Mouse (Mus musculus): ENCODE data around the gene Olfr633. TPM values are rescaled to one million over a fixed set of nuclear protein-coding genes. Genes with fewer than 3 reads are reported as not detected.
"Not testable (repeated sequence)": the region's sequence is repeated elsewhere in the genome, so short reads cannot be mapped to it uniquely, and the experiment has no call there.

Olfr633 gene
- not detected in 2 replicates for polyA plus RNA-seq (2015; fragmentation: Nextera tagmentation; extraction: Ambion mirVana)

GRCm38 (mm10) chr7:103944137-103944536 is at the start of gene Olfr633:
TSS of gene Olfr633 (plus strand) at chr7:103944437.
- H3K27ac ChIP-seq: no peak within 1 kb of the TSS
- ATAC-seq: no peak
- no peak within 1 kb of the TSS for H3K4me3 ChIP-seq
- no peaks in the 10 kb centered on the region for H3K36me3 ChIP-seq (ENCODE audit: poor library complexity, severe bottlenecking)
- no peak within 1 kb of the TSS for H3K9ac ChIP-seq
- no peaks in the 10 kb centered on the region for H3K4me1 ChIP-seq
- H3K4me2 ChIP-seq: no peak within 1 kb of the TSS
- no peaks in the 10 kb centered on the region for H3K9me3 ChIP-seq (replicated peaks)
- H3K27me3 ChIP-seq: no peaks in the 10 kb centered on the region

GRCm38 (mm10) chr7:103903187-103903586 is 41.0 kb upstream of the Olfr633 start, which contains the start of gene Olfr65:
TSS of gene Olfr65 (plus strand) at chr7:103903487.
- Histone ChIP-seq H3K27me3 (no peaks in the 10 kb centered on the region), H3K4me3 (no peak within 1 kb of the TSS), H3K9me3 (replicated peaks) (no peaks in the 10 kb centered on the region), H3K4me2 (no peak within 1 kb of the TSS), H3K4me1 (no peaks in the 10 kb centered on the region), H3K36me3 (ENCODE audit: poor library complexity, severe bottlenecking) (no peaks in the 10 kb centered on the region), H3K27ac (no peak within 1 kb of the TSS), H3K9ac (no peak within 1 kb of the TSS)
- ATAC-seq: no peak
- WGBS: 90% methylated on average over 2 of the region's 2 CpGs

- H3K4me3 ChIP-seq: no peak overlapping the region
- H3K4me1 ChIP-seq: no peaks in the 10 kb centered on the region
- ATAC-seq: no peak
- no peaks in the 10 kb centered on the region for H3K9me3 ChIP-seq (replicated peaks)
- no peaks in the 10 kb centered on the region for H3K27me3 ChIP-seq
- no peak overlapping the region for H3K4me2 ChIP-seq
- no peak overlapping the region for H3K9ac ChIP-seq
- no peak overlapping the region for H3K27ac ChIP-seq
- H3K36me3 ChIP-seq (ENCODE audit: poor library complexity, severe bottlenecking): no peaks in the 10 kb centered on the region
- WGBS: 64% methylated on average over 3 of the region's 3 CpGs
Observed at GRCm38 (mm10) chr7:103910047-103910446, 34.2 kb upstream of the Olfr633 start.

DNA sequence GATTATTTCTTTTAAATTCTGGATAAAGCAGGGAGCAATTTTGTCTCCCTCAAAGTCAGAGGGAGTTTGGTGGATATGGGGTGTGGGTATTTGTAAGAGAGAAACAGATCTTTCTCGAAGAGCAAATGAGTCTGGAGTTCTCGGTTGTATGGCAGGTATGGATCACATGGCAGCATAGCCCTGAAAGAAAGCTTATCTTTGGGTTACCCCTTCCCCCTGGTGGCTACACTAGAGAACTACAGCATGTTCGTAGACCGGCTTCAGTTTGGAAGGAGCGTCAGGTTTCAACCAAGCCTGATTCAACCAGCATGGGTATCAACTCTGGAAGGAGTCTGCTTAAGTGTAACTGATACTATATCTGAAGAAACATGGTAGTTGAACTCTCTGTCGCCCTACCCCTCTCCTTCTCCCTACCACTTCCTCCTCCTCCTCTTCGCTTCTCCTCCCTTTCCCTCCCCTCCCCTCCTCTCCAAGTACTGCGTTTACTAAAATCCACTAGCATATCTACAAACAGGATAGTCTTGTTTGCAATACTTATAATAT is 31.2 kb upstream of the Olfr633 start:
- no peaks in the 10 kb centered on the region for H3K27me3 ChIP-seq
- WGBS: 48% methylated on average over 8 of the region's 8 CpGs
- no peak overlapping the region for H3K27ac ChIP-seq
- H3K9ac ChIP-seq: no peak overlapping the region
- no peak overlapping the region for H3K4me2 ChIP-seq
- no peak for ATAC-seq
- no peaks in the 10 kb centered on the region for H3K9me3 ChIP-seq (replicated peaks)
- H3K36me3 ChIP-seq (ENCODE audit: poor library complexity, severe bottlenecking): no peaks in the 10 kb centered on the region
- H3K4me1 ChIP-seq: no peaks in the 10 kb centered on the region
- H3K4me3 ChIP-seq: no peak overlapping the region

DNA sequence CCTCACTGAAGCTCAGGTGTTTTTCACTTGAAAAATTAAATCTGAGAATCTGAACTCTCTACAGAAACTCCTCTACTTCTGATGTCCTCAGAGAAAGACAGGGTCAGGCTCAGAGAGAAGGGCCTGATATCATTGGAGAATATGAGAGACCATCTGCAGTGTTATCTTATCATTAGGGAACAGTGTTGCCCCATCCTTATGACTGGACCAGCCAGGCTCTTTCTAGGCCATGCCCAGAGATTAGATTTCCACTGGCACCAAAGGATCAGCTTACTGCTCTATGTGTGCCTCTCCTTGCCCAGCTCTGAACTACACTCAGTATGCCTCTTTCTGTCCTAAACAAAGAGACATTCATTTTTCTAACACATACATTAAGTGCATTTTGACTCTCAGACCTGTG is 28.9 kb upstream of the Olfr633 start:
- Histone ChIP-seq H3K4me2 (no peak overlapping the region), H3K36me3 (ENCODE audit: poor library complexity, severe bottlenecking) (no peaks in the 10 kb centered on the region), H3K27me3 (no peaks in the 10 kb centered on the region), H3K9me3 (replicated peaks) (no peaks in the 10 kb centered on the region), H3K9ac (no peak overlapping the region), H3K4me1 (no peaks in the 10 kb centered on the region), H3K4me3 (no peak overlapping the region), H3K27ac (no peak overlapping the region)
- ATAC-seq: no peak

- Histone ChIP-seq H3K27me3 (no peaks in the 10 kb centered on the region), H3K4me2 (no peak within 1 kb of the TSS), H3K4me3 (no peak within 1 kb of the TSS), H3K4me1 (no peaks in the 10 kb centered on the region), H3K27ac (no peak within 1 kb of the TSS), H3K9ac (no peak within 1 kb of the TSS), H3K36me3 (ENCODE audit: poor library complexity, severe bottlenecking) (no peaks in the 10 kb centered on the region), H3K9me3 (replicated peaks) (no peaks in the 10 kb centered on the region)
- ATAC-seq: no peak
Observed at GRCm38 (mm10) chr7:103928525-103928924, 15.7 kb upstream of the Olfr633 start, which contains the start of gene Olfr631. TSS of gene Olfr631 (plus strand) at chr7:103928825.

GRCm38 (mm10) chr7:103934264-103934663 is 10.0 kb upstream of the Olfr633 start, which contains the start of gene Olfr632:
TSS of gene Olfr632 (plus strand) at chr7:103934347.
- H3K4me2 ChIP-seq: no peak within 1 kb of the TSS
- no peaks in the 10 kb centered on the region for H3K36me3 ChIP-seq (ENCODE audit: poor library complexity, severe bottlenecking)
- H3K27ac ChIP-seq: no peak within 1 kb of the TSS
- H3K9ac ChIP-seq: no peak within 1 kb of the TSS
- WGBS: 73% methylated on average over 2 of the region's 2 CpGs
- H3K4me1 ChIP-seq: no peaks in the 10 kb centered on the region
- no peak for ATAC-seq
- no peaks in the 10 kb centered on the region for H3K27me3 ChIP-seq
- no peaks in the 10 kb centered on the region for H3K9me3 ChIP-seq (replicated peaks)
- no peak within 1 kb of the TSS for H3K4me3 ChIP-seq

- no peak for ATAC-seq
- Histone ChIP-seq H3K4me1 (no peaks in the 10 kb centered on the region), H3K9me3 (replicated peaks) (no peaks in the 10 kb centered on the region), H3K27ac (no peak overlapping the region), H3K36me3 (ENCODE audit: poor library complexity, severe bottlenecking) (no peaks in the 10 kb centered on the region), H3K4me2 (no peak overlapping the region), H3K27me3 (no peaks in the 10 kb centered on the region), H3K4me3 (no peak overlapping the region), H3K9ac (no peak overlapping the region)
- WGBS: 25% methylated on average over 2 of the region's 2 CpGs
Observed at GRCm38 (mm10) chr7:103942730-103943129, 1.5 kb upstream of the Olfr633 start.

DNA sequence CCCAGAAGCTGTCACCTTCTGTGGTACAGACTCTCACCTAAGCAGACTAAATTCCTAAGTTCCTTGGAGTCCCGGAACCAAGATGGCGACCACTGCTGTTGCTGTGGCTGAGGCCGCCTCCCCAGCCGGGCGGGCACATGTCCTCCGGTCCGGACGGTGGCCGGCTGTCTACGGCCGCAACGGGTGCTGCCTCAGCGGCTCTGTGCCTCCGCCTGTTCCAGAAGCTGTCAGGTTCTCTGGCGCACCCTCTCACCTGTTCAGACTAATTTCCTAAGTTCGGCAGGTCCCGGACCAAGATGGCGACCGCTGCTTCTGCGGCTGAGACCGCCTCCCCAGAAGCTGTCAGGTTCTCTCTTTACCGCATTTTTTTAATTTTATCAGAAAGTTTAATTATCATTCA is 22.6 kb downstream of the Olfr633 start:
- H3K27ac ChIP-seq; H3K9me3 ChIP-seq (replicated peaks); H3K4me2 ChIP-seq; H3K36me3 ChIP-seq (ENCODE audit: poor library complexity, severe bottlenecking); H3K27me3 ChIP-seq; H3K4me1 ChIP-seq; ATAC-seq; H3K9ac ChIP-seq; H3K4me3 ChIP-seq: not testable (repeated sequence)
- WGBS: 95% methylated on average over 22 of the region's 22 CpGs

DNA sequence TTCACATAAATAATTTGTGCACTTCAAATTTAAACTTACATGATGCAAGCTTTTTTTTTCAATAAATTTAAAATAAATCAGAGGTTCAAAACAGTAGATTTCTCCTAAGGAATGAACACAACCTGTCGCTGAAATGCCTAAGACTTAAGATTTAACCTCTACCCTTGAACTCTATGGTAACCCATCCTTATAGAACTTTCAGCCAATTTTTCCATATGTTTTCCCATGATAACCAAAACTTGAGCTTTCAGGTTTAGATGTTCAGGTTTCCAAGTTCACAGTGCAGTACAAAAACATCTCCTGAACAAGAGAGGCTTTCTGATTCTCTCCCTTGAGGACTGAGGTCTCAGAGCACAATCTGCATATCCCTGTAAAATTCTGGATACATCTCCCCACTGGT is 26.6 kb downstream of the Olfr633 start, which contains the start of gene Olfr635:
Gene Olfr635, plus strand, starts transcription at position 301 of the 400 bp plus-strand sequence.
- Histone ChIP-seq H3K9ac (no peak within 1 kb of the TSS), H3K9me3 (replicated peaks) (no peaks in the 10 kb centered on the region), H3K4me1 (no peaks in the 10 kb centered on the region), H3K27me3 (no peaks in the 10 kb centered on the region), H3K36me3 (ENCODE audit: poor library complexity, severe bottlenecking) (no peaks in the 10 kb centered on the region), H3K4me3 (no peak within 1 kb of the TSS), H3K27ac (no peak within 1 kb of the TSS), H3K4me2 (no peak within 1 kb of the TSS)
- ATAC-seq: no peak
- WGBS: 73% methylated on average over 1 of the region's 1 CpGs

DNA sequence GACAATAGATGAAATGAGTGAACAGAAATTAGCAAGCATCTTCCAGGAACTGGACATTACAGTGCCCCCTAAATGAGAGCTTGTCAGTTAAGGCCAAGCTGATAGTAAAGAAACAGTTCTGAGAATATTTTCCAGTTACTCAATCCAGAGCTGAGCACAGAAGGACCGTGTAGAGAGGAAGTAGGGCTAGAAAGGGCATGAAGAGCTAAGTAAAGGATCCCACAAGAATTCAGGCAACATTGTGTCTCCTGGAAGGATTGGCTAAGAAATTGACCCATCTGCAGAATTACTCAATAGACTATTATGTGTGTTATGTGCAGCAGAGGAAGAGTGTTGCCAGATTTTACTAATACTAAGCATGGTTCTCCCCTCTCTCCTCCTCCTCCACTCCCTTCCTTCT is 27.5 kb downstream of the Olfr633 start:
- no peak for ATAC-seq
- WGBS: 69% methylated on average over 1 of the region's 1 CpGs
- no peaks in the 10 kb centered on the region for H3K9me3 ChIP-seq (replicated peaks)

GRCm38 (mm10) chr7:103998446-103998845 is 54.2 kb downstream of the Olfr633 start, which contains the start of gene Olfr638:
TSS of gene Olfr638 (plus strand) at chr7:103998746.
- Histone ChIP-seq H3K4me1 (no peaks in the 10 kb centered on the region), H3K9me3 (replicated peaks) (no peaks in the 10 kb centered on the region), H3K27ac (no peak within 1 kb of the TSS), H3K36me3 (ENCODE audit: poor library complexity, severe bottlenecking) (no peaks in the 10 kb centered on the region), H3K4me3 (no peak within 1 kb of the TSS), H3K4me2 (no peak within 1 kb of the TSS), H3K9ac (no peak within 1 kb of the TSS), H3K27me3 (no peaks in the 10 kb centered on the region)
- ATAC-seq: no peak

More for the DNA sequence above, 27.5 kb downstream of the Olfr633 start:
- Histone ChIP-seq H3K4me2 (no peak overlapping the region), H3K27me3 (no peaks in the 10 kb centered on the region), H3K4me1 (no peaks in the 10 kb centered on the region), H3K36me3 (ENCODE audit: poor library complexity, severe bottlenecking) (no peaks in the 10 kb centered on the region), H3K4me3 (no peak overlapping the region), H3K9ac (no peak overlapping the region), H3K27ac (no peak overlapping the region)

All from forebrain, embryonic 13.5 days (tissue).